Mouse (Mus musculus): ENCODE measurements at regions not wholly inside any gene's neighbourhood (a gene's known extent, or its start where the extent isn't known, plus 50 kb on each side); places are given as distances from the start of the nearest gene placed in this dataset.

- DNase-seq, result no peak
Observed at GRCm38 (mm10) chr16:72152920-72153319, 155.2 kb upstream of the Robo1 start.

- no peak for DNase-seq
Observed at GRCm38 (mm10) chr16:72157913-72158312, 150.2 kb upstream of the Robo1 start.

GRCm38 (mm10) chr16:72159411-72159810, 148.7 kb upstream of the Robo1 start:
- no peak for DNase-seq

- DNase-seq, result no peak
Observed at GRCm38 (mm10) chr16:72175727-72176126, 132.4 kb upstream of the Robo1 start.

GRCm38 (mm10) chr16:72194320-72194719, 113.8 kb upstream of the Robo1 start:
- no peak for DNase-seq

GRCm38 (mm10) chr16:72215360-72216013, 92.6 kb upstream of the Robo1 start:
- DNase-seq, result peak; percentile 79 to 86

- peak in 1 of 2 experiments; percentile 17 for DNase-seq
Observed at GRCm38 (mm10) chr16:72218021-72218420, 90.1 kb upstream of the Robo1 start.

- peak; percentile 26 to 45 for DNase-seq
Observed at GRCm38 (mm10) chr16:72221912-72222502, 86.1 kb upstream of the Robo1 start.

GRCm38 (mm10) chr16:72223860-72224259, 84.2 kb upstream of the Robo1 start:
- no peak for DNase-seq

GRCm38 (mm10) chr16:72225157-72225880, 82.8 kb upstream of the Robo1 start:
- no peak for DNase-seq

GRCm38 (mm10) chr16:72234366-72234765, 73.7 kb upstream of the Robo1 start:
- no peak for DNase-seq

- DNase-seq, result no peak
Observed at GRCm38 (mm10) chr16:72239631-72240030, 68.5 kb upstream of the Robo1 start.

- DNase-seq, result no peak
Observed at GRCm38 (mm10) chr16:72256388-72256787, 51.7 kb upstream of the Robo1 start.
